Mouse (Mus musculus) MN1 (cell line): ENCODE results near the gene Mis18a.

ENCODE experiments used
- DNase-seq: peaks from one replicate; pipeline ENCODE4 v3.0.0-alpha.2; 2016; ENCODE audit warnings: low spot score

The Mis18a gene

DNA sequence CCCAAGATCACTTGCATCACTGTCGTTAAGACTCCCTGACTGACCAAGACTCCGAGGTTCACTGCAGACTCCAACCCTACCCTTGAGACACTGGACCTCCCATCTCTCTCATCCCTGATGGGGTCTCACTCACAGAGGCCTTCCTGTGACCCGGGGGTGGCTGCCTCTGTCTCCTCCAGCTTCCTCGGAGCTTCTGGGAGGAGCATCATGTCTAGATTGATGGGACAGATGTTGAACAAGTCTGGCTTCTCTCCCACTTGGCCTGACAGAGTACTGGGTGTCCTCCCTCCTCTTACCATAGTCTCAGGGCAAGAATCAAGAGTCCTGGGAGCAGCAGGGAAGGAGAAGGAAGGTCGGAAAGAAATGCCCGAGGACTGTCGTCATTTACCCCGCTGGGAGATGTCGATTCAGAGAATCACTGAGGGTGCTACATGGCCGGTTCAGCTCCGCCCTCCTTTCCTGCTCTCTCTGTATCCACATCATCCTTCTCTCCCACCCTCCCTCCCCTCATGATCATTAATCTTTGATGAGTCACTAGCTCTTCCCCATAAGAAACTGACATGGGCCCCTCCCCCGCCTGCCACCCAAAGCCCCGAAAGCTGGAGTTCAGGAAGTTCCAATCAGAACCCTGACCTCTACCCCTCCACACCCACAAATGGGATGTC, 22.9 kb downstream of the Mis18a start:
- DNase-seq = no peak

DNA sequence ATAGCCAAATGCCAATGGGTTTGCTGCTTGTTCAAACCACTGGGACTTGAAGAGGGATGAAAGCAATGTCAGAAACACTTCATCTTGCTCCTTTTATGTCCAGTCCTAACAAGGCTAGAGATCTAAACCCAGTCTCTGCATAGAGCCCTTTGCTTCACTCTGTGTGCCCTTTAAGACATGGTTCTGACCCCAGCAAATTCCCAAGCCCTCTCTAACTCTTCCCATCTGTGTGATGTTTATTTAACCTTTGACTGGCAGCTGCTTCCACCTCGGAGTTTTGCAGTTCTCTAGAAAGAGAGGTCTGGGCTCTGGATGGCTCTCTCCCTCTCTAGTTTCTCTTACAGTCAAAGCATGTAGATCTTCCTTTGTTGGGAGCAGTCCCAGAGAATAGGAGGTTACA, 23.6 kb downstream of the Mis18a start:
- no peak for DNase-seq

DNA sequence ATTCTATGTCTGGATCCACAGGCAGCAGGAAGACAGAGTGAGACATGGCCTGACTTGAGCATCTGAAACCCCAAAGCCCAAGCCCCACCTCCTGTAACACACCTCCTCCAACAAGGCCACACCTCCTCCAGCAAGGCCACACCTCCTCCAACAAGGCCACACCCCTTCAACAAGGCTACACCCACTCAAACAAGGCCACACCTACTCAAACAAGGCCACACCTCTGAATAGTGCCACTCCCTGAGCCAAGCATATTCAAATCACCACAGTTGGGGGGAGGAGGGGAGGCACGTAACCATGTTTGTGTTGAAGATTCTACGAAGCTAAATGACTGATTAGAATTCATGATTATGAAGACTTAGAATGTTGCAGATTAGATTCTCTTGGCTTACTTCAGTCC, 25.7 kb downstream of the Mis18a start:
- DNase-seq = no peak

DNA sequence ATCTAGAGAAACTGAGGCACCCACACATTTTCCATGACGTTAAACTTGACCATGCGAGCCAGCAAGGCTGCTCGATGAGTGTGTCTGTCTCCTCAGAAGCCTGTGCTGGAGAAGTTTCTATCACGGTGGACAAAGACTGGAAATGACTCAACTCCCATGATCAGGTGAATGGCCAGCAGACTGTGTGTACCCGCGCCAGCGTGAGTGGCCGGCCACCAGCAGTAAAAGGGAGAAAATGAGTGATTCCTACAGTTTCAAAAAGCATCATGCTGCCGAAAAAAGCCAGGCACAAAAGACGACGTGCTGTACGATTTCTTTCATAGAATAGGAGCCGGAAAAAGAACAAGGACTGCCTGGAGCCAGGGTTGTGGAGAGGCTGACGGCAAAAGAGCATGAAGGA, 27.8 kb downstream of the Mis18a start:
- no peak for DNase-seq

DNA sequence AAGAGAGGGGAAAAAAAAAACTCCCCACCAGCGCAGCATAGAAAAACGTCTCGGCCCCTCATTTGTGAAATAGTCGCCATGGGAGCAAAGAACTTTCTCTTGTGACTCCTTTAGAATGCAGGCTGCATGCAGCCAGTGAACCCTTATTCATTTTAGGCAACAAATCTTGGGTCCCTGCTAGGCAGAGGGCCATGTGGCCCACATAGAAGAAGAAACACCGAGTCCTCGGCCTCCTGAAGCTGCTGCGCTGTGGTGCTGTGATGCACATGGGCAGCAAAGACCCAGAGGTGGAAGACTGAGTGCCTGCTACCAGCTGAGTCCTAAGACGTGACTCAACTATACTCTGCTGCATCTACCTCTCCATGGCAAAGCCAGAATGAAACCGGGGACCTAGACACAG, 30.9 kb downstream of the Mis18a start:
- no peak for DNase-seq

DNA sequence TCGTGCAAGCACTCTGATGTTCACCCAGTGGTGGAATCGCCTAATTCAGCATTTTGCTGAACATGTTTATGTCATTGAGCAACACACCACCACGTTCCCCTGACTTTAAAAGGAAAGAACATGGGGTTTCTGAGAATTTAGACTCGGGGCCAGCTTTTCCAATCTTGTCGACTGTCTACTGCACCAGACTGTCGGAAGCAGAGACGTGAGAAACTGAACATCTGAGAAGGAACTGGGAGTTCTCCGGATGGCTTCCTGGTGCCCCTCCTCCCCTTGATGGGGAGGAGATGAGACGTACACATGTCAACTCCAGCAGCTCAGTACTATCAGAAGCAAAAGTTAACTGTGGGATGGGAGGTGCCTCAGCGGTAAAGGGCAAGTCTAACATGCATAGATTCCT, 32.1 kb downstream of the Mis18a start:
- DNase-seq = no peak

DNA sequence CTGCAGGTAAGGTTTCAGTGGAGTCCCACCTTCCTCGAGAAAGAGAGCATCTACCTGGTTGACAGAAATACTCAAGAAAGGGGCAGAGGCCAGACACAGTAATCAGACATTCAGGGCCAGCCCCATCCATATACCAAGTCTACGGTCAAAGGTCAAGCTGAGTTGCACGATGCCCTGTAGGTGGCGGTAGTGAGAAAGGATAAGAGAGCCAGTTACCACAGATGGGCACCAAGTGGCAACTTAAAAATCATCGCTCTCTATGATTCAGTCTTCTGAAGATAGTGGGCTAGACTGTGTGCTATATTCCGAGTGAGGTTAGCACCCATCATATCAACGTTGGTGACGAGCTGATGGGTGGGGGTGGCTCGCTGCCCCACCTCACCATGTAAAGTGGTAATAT, 32.5 kb downstream of the Mis18a start:
- DNase-seq = peak; percentile 70

DNA sequence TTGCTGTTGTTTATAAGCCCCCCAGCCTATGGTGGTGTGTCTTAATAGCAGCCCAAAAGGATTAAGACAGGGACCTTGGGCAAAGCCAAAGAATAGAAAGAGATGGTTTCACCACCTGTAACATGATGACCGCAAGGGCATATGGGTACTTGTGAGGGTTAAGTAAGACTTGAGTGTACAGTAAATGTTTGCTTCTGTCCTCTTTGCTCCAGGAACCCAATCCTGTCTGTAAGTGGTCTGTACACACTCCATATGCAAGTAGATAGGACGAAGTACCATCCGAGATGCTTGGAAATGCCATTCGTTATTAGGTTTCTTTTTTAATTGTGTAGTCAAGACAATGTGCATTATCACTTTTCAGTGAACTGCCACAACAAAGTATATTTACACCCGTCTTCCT, 33.6 kb downstream of the Mis18a start:
- DNase-seq = no peak

DNA sequence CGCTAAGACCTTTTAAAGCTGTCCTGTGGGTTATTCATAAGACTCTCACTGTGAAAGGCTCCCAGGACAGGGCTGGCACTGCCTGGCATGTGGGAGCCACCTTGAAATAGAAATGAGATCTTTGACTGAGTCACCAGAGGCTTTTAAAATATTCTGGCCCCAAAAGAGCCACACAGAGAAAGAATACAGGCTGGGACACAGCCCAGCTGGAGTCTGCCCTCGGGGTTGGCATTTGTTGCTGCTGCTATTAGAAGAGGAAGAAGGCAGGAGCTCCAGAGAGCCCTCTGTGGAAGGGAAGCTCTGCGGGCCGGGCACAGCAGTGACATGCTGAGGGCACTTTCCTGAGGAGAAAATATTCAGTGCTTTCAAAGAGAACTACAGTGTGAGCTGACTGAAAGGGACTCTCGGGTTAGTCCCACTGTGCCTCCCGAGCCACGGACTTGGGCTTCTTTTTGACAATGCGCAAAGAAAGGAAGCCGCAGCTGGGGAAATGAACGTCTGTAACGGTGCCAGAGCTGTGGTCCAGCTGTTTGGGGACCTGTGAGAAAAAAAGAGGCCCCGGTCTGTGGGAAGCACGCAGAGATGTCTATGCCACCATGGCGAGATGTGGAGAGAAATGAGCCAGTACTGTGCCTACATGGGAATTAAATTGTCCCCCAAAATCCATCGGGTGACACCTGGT, 34.4 kb downstream of the Mis18a start:
- DNase-seq = no peak

DNA sequence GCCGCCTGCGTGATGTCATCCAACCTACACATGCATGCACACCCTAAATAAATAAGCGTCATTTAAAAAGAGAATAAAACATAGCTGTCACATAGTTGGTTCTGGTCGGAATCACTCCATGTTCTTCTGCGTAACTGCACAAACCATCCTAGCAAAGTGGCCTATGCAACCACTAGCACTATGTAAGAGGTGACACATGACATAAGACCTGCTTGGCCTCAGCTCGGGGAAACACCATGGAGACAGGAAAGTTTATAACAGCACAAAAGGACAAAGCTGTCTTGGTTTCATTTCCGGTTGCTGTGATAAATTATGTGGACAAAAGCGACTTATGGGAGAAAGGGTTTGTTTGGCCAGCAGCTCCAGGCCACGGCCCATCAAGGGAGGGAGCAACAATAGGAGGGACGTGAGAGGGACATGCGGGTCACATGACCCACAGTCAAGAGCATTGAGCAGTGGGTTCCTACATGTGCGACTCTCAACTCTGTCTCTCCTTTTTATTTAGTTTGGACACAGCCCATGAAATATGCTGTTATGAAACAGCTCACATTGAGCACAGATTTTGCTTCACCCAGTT, 39.4 kb downstream of the Mis18a start:
- no peak for DNase-seq

DNA sequence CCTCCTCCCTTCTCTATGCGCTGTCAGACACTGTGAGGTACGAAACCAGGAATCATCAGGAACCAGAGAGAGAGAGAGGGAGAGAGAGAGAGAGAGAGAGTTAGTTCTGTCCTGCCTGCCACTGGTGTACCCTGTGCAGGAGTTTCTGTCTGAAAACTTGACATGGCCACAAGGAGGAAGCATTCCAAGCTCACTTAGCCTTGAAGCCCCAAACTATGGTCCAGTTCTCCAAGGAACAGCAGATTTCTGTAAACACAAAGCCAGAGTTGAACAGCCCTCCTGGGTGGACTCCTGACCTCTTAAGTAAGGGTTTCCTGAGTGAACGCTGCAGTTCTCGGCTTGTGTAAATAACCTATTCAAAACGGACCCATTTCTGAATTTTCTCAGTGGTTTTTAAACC, 40.2 kb downstream of the Mis18a start:
- DNase-seq = no peak

DNA sequence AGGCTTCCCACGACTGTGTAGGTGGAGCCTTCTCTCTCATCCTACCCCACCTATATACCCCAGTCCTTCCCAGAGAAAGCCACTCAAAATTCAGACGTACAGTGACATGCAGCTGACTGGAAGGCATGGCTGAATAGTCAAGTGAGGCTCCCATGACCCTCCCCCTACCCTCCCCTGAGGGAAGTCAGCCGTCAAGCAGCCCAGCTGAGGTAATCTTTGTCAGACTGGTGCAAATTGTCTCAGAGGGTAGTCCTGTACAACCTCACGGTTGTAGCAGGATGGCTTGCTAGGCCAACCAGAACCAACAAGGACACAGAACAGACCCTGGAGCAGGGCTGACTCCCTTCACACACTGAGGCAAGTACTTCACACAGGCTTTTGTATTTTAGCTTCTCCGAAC, 43.1 kb downstream of the Mis18a start:
- DNase-seq = no peak

DNA sequence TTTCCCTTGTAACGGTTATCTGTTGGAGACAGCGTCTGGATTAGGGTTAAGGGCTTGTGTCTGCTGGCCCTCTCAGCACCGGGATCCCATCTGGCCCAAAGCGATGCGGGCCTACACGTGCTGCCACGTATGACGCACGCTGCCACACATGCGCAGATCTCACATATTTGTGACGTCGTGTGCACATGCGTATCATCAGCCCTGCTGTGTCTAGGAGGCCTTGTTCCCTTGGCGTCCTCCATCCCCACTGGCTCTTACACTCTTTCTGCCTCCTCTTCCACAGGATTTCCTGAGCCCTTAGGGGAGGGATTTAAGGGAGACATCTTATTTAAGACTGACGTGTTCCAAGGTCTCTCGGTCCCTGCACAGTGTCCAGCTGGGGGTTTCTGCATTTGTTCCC, 47.2 kb downstream of the Mis18a start:
- DNase-seq = no peak

DNA sequence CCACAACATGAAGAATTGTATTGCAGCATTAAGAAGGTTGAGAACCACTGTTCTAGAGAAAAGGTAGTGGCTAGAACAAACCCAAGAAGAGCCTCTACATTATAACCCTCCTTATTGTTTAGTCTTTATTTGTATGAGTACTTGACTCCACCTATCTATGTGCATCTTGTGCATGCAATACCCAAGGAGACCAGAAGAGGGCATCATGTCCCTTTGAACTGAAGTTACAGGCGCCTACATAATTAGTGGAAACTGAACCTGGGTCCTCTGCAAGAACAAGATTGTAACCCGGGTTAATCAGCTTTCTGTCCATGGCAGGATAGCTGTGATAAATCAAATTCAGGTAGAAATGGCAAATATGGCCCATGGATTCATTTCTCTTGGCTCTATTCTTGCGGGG, 48.4 kb downstream of the Mis18a start:
- no peak for DNase-seq

DNA sequence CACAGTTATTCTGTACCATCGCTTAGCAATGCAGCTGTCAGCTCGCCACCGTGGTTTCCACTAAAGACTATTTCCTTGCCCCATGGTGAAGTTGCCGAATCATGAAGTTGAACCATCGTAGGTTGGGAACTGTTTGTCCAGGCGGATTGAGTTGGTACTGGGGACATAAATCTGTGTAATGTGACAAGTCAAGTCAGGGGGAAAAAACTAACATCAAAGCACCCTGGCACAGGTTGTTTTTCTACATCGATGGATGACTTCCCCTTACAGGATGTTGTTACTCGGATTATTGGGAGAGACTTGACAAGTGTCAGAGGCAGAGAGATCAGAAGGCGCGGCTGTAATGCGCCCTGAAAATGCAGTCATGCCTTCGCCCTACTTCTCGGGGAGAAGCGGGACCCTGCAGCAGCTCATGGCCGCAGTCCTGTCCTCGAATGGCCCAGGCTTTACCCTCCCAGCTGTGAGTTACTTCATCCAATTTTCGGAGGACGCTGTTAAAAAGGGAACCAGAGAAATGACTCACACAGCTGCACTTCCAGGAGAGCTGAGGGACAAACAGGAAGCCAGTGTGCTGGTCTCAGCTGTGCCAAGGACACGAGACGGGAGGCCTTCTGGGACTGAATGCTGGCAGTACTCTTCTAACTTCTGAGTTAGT, 50.2 kb downstream of the Mis18a start:
- DNase-seq = peak; percentile 10

DNA sequence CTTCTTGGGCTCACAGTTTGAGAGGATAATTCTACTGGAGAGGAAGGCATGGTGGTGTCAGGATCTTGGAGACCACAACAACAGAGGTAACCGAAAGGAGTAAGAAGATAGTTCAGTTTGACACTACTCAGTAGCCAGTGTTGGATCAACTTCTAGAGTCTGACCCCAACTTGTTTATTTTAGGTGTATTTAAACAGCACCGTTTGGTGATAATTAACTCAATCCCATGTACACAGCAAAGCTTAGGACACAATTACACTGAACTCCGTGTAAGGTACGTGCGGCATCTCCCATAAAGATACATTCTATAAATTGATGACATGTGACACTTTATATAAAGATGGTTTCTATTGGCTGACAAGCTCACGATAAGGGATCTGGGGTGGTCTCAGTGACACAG, 52.6 kb downstream of the Mis18a start:
- no peak for DNase-seq

DNA sequence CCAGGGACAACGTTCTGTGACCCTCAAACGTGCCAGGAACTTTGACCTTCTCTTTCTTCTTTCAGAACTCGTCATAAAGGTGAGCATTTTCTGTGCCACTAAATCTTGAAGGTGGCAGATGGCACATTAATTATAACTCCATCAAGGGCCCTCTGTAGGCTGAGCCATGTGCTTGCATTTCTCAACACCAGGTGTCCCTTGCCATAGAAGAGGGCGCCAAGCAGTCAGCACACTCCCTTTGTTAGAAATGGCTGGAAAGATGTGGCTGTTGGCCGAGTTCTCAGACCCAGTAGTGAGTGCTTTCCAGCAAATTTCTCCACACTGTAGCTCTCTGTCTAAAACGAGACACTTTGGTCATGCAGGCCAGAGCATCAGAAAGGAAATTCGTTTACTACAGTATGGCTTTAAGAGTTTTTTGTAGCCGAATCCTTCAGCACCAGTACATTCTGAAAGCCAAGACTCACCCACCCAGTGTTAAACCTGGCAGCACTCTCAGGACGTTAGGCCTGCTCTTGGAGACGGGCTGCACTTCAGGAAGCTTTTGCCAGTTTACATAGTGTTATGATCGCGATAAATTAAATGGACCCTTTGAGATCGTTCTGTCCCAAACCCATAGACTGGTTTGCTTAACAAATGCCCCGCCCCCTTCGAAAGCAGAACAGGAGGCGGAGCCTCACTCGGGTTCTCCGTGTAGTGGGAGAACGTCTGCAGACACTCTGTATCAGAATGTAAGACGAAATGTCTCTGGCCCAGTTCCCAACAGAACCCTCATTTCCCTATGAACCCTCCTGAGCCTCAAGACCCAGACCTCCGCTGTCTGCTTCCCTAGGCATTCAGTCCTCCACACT, 53.5 kb downstream of the Mis18a start:
- no peak for DNase-seq
